ENCODE assay signal across 14 mouse cellular contexts in genomic region chr1:21499815-21500534, GRCm38 (mm10).
DNase-seq lines count a peak whose midpoint lies in the region; ATAC-seq and TF ChIP-seq lines count a peak whose summit lies in the region.
"Had no signal": no experiment of that assay in that cellular context is flagged by ENCODE, and none has a peak within 500 bp of the region (broad histone marks: within the 10 kb centered on the region; RNA-seq: fewer than 3 reads in every experiment).

No protein-coding gene starts in this region.

- H3K36me3 ChIP-seq in embryonic facial prominence, embryonic 12.5 days = no peaks in the 10 kb centered on the region
- H3K36me3 ChIP-seq in embryonic facial prominence, embryonic 10.5 days (replicated peaks) = no peaks in the 10 kb centered on the region
- no peaks in the 10 kb centered on the region for H3K36me3 ChIP-seq in limb, embryonic 13.5 days
- H3K36me3 ChIP-seq: neural tube, embryonic 12.5 days had no signal

- ATAC-seq in embryonic facial prominence, embryonic 12.5 days (ENCODE audit: insufficient number of reproducible peaks, insufficient read depth, low FRiP score, low TSS enrichment) = no peak
- peak; percentile 19 for ATAC-seq in activated CD4-positive, CD25-positive, alpha-beta regulatory T cell, adult 4 months
- peak; percentile 87 for ATAC-seq in limb, embryonic 13.5 days (ENCODE audit: low FRiP score, low read depth)
- ATAC-seq: liver, postnatal 0 days; midbrain, embryonic 16.5 days had no signal

- H3K27me3 ChIP-seq in embryonic facial prominence, embryonic 12.5 days = no peaks in the 10 kb centered on the region
- no peaks in the 10 kb centered on the region for H3K27me3 ChIP-seq in embryonic facial prominence, embryonic 10.5 days (replicated peaks; ENCODE audit: low read depth, poor library complexity, severe bottlenecking)
- no peaks in the 10 kb centered on the region for H3K27me3 ChIP-seq in limb, embryonic 13.5 days
- H3K27me3 ChIP-seq: neural tube, embryonic 12.5 days had no signal

- no peaks in the 10 kb centered on the region for H3K9me3 ChIP-seq in embryonic facial prominence, embryonic 12.5 days
- H3K9me3 ChIP-seq in embryonic facial prominence, embryonic 10.5 days = no peaks in the 10 kb centered on the region
- H3K9me3 ChIP-seq in limb, embryonic 13.5 days = no peaks in the 10 kb centered on the region
- H3K9me3 ChIP-seq: neural tube, embryonic 12.5 days had no signal

- TF ChIP-seq CTCF in left cerebral cortex, adult 2 months (IDR thresholded peaks at IDR 0.05) = no peak

- DNase-seq in embryonic facial prominence, embryonic 10.5 days (ENCODE audit: low spot score) = no peak
- no peak for DNase-seq in left cerebral cortex, adult 2 months (ENCODE audit: extremely low spot score in 1 of 2, low spot score in 2 of 2)
- no peak for DNase-seq in left cerebral cortex, postnatal 4 days
- DNase-seq in adrenal gland, postnatal 25 days = no peak
- no peak for DNase-seq in urinary bladder, postnatal 25 days (ENCODE audit: low spot score)
- DNase-seq: cerebellum, adult 2 months; kidney, adult 18-20 months; layer of hippocampus, postnatal 36 days; liver, postnatal 0 days had no signal

- no peak overlapping the region for H3K4me2 ChIP-seq in embryonic facial prominence, embryonic 12.5 days (replicated peaks)
- peak overlapping the region; percentile 43 for H3K4me2 ChIP-seq in limb, embryonic 13.5 days (replicated peaks)
- H3K4me2 ChIP-seq: neural tube, embryonic 12.5 days had no signal

- intact Hi-C loops in left cerebral cortex, adult 2 months (cut with DNase I) = loop anchor here (5.0 kb wide), 1 partner anchor 37 kb away; no protein-coding TSS in a partner anchor
- intact Hi-C loops in left cerebral cortex, postnatal 4 days (cut with DNase I) = no loop called here

- 0 out of 2 replicates have a peak, but pooled peaks cover 4% of the 10 kb centered on the region for H3K4me1 ChIP-seq in embryonic facial prominence, embryonic 12.5 days
- peaks cover 5% of the 10 kb centered on the region; the same call in 1 of the 2 replicates for H3K4me1 ChIP-seq in embryonic facial prominence, embryonic 10.5 days
- peaks cover 12% of the 10 kb centered on the region; the same call in 1 of the 2 replicates for H3K4me1 ChIP-seq in limb, embryonic 13.5 days
- H3K4me1 ChIP-seq: neural tube, embryonic 12.5 days had no signal

- no peak overlapping the region for H3K4me3 ChIP-seq in embryonic facial prominence, embryonic 12.5 days
- no peak overlapping the region for H3K4me3 ChIP-seq in embryonic facial prominence, embryonic 10.5 days
- H3K4me3 ChIP-seq in left cerebral cortex, adult 2 months = no peak overlapping the region
- H3K4me3 ChIP-seq in limb, embryonic 13.5 days = no peak overlapping the region
- H3K4me3 ChIP-seq: neural tube, embryonic 12.5 days had no signal

- H3K9ac ChIP-seq in embryonic facial prominence, embryonic 12.5 days = no peak overlapping the region
- H3K9ac ChIP-seq in limb, embryonic 13.5 days = no peak overlapping the region
- H3K9ac ChIP-seq: liver, postnatal 0 days; neural tube, embryonic 12.5 days had no signal

- WGBS in embryonic facial prominence, embryonic 12.5 days = 27% methylated on average over 10 of the region's 10 CpGs
- 49% methylated on average over 10 of the region's 10 CpGs for WGBS in embryonic facial prominence, embryonic 10.5 days
- 31% methylated on average over 10 of the region's 10 CpGs for WGBS in limb, embryonic 13.5 days

- 0 out of 2 replicates have a peak overlapping the region, but pooled peaks have one; percentile 41 for H3K27ac ChIP-seq in embryonic facial prominence, embryonic 12.5 days
- H3K27ac ChIP-seq in embryonic facial prominence, embryonic 10.5 days (replicated peaks) = no peak overlapping the region
- peak overlapping the region; percentile 16; the same call in 1 of the 2 replicates for H3K27ac ChIP-seq in left cerebral cortex, adult 2 months
- peak overlapping the region; percentile 28; the same call in 1 of the 2 replicates for H3K27ac ChIP-seq in limb, embryonic 13.5 days
- H3K27ac ChIP-seq: neural tube, embryonic 12.5 days had no signal
